Mouse (Mus musculus) gastrocnemius, postnatal 4 days (tissue): ENCODE data around the gene Exoc3l4. TPM values are rescaled to one million over a fixed set of nuclear protein-coding genes. Genes with fewer than 3 reads are reported as not detected.

ENCODE experiments used
- DNase-seq, 2 experiments: peaks; one replicate each; pipeline ENCODE4 v3.0.0; 2021 to 2022; ENCODE audit warnings: low spot score in 2 of 2, mixed read lengths in 2 of 2
- long read RNA-seq, 2 experiments: library from polyadenylated mRNA; stranded (forward); transcript quantifications; one replicate each; pipeline ENCODE4 v2.0.0; 2021
- total RNA-seq, 2 experiments: library from RNA; stranded (reverse); gene quantifications; 2 replicates each; pipeline ENCODE4 v1.2.3; 2021

Exoc3l4 gene
- 1 to 10 TPM; 5.0 to 6.1 TPM for total RNA-seq
- long read RNA-seq, experiment 1, partial matches to known transcripts, result 1 of 4 reads
- long read RNA-seq, experiment 1, other reads (novel, unspliced or antisense), result 1 of 4 reads
- long read RNA-seq, experiment 2, partial matches to known transcripts, result 1 of 10 reads
- long read RNA-seq, experiment 2, other reads (novel, unspliced or antisense), result 4 of 10 reads

- no peak for DNase-seq
Measured at GRCm38 (mm10) chr12:111416921-111417779, at the start of gene Exoc3l4. Gene Exoc3l4 (plus strand): TSS chr12:111417017.

GRCm38 (mm10) chr12:111367065-111367464, 49.8 kb upstream of the Exoc3l4 start:
- no peak for DNase-seq

- DNase-seq, result no peak
Measured at GRCm38 (mm10) chr12:111370249-111370648, 46.6 kb upstream of the Exoc3l4 start.

- no peak for DNase-seq
Measured at GRCm38 (mm10) chr12:111371905-111372304, 44.9 kb upstream of the Exoc3l4 start.

GRCm38 (mm10) chr12:111373411-111373810, 43.4 kb upstream of the Exoc3l4 start:
- no peak for DNase-seq

GRCm38 (mm10) chr12:111374727-111375126, 42.1 kb upstream of the Exoc3l4 start:
- DNase-seq, result no peak

GRCm38 (mm10) chr12:111375559-111375958, 41.3 kb upstream of the Exoc3l4 start:
- DNase-seq, result no peak

GRCm38 (mm10) chr12:111376053-111376452, 40.8 kb upstream of the Exoc3l4 start:
- no peak for DNase-seq

GRCm38 (mm10) chr12:111376826-111377331, 39.9 kb upstream of the Exoc3l4 start:
- DNase-seq, result peak; percentile 49 to 70

- DNase-seq, result peak; percentile 93 to 95
Measured at GRCm38 (mm10) chr12:111377376-111377973, 39.3 kb upstream of the Exoc3l4 start, which contains the start of gene Cdc42bpb. Gene Cdc42bpb (minus strand): TSS chr12:111377718.

- DNase-seq, result no peak
Measured at GRCm38 (mm10) chr12:111377986-111378490, 38.8 kb upstream of the Exoc3l4 start.

- no peak for DNase-seq
Measured at GRCm38 (mm10) chr12:111378812-111379211, 38.0 kb upstream of the Exoc3l4 start.

- DNase-seq, result no peak
Measured at GRCm38 (mm10) chr12:111385883-111386641, 30.8 kb upstream of the Exoc3l4 start.

GRCm38 (mm10) chr12:111386642-111387120, 30.1 kb upstream of the Exoc3l4 start:
- DNase-seq, result no peak

GRCm38 (mm10) chr12:111387146-111387545, 29.7 kb upstream of the Exoc3l4 start:
- DNase-seq, result no peak

- DNase-seq, result no peak
Measured at GRCm38 (mm10) chr12:111394008-111394407, 22.8 kb upstream of the Exoc3l4 start.

- no peak for DNase-seq
Measured at GRCm38 (mm10) chr12:111396997-111397396, 19.8 kb upstream of the Exoc3l4 start.

GRCm38 (mm10) chr12:111401454-111402184, 15.2 kb upstream of the Exoc3l4 start:
- peak in 1 of 2 experiments; percentile 73 for DNase-seq

GRCm38 (mm10) chr12:111404880-111405279, 11.9 kb upstream of the Exoc3l4 start:
- DNase-seq, result no peak

- DNase-seq, result no peak
Measured at GRCm38 (mm10) chr12:111406622-111407021, 10.2 kb upstream of the Exoc3l4 start, which contains the start of gene Lbhd2. Gene Lbhd2 (plus strand): TSS chr12:111406809.
